Mouse (Mus musculus): ENCODE measurements around the gene Hectd4. TPM values are rescaled to one million over a fixed set of nuclear protein-coding genes. Genes with fewer than 3 reads are reported as not detected.

Hectd4 gene
- polyA plus RNA-seq (2015; fragmentation: Nextera tagmentation; extraction: Ambion mirVana): 26.5 and 27.5 TPM in 2 replicates

DNA sequence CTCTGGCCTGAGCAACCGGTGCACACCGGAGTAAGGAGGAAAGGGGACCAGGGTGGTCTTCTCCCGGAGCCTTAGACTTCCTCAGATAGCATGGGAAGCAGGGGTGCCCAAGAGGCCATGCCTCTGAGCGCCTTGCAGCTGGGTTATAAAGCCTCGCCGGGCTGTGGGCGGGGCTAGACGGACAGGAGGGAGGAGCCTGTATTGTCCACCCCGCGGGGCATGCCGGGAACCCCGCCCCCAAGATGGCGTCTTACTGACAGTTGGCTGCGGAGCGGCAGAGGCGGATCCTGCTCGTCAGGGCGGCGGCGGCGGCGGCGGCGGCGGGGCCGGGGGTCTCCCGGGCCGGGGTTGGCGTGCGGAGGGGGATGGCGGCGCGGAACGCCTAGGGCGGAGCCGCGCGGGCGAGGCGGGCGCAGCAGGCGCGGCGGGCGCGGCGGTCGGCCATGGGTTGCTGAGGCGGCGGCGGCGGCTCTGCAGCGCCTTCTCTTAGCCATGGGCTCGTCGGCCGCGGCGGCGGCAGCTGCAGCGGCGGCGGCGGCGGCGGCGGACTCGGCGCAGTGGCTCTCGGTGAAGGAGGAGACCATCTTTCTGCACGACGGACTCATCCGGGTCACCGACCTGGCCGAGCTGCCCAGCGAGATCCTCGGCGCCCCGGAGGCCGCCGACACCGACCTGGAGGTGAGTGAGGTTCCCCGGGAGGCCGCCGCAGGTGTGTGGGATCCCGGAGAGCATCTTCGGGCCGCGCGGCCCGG is at the start of gene Hectd4:
Hectd4 (plus strand) TSS at position 240 of the 752 bp plus-strand sequence.
- Histone ChIP-seq H3K36me3 (replicated peaks) (no peaks in the 10 kb centered on the region), H3K4me2 (peak within 1 kb of the TSS; percentile 85), H3K4me1 (peaks cover 29% of the 10 kb centered on the region), H3K9ac (peak within 1 kb of the TSS; percentile 99), H3K4me3 (peak within 1 kb of the TSS; percentile 98), H3K27me3 (replicated peaks) (no peaks in the 10 kb centered on the region), H3K27ac (peak within 1 kb of the TSS; percentile 93), H3K9me3 (no peaks in the 10 kb centered on the region)
- under 1% methylated on average over 61 of the region's 90 CpGs for WGBS
- ATAC-seq (replicated peaks): peak; percentile 85

DNA sequence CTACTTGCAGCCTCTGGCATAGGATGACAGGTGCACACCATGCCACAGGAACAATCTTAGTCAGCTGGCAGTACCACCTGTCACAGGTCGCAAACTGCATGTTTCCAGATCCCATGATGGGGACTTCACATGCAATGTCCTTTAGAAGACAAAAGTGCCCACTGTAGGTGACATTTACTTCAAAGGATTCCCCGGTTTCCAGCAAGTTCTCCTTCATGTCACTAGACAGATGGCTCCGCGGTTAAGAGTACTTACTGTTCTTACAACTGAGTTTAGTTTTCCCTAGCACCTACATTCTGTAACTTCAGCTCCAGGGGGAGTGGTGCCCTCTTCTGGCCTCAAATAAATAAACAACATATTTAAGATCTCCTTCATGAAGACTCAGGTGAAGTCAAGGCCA is 47.2 kb upstream of the Hectd4 start:
- no peak for ATAC-seq (replicated peaks)
- Histone ChIP-seq H3K4me2 (no peak overlapping the region), H3K9me3 (no peaks in the 10 kb centered on the region), H3K27ac (no peak overlapping the region), H3K9ac (no peak overlapping the region), H3K36me3 (replicated peaks) (0 out of 2 replicates have a peak, but pooled peaks cover 8% of the 10 kb centered on the region), H3K27me3 (replicated peaks) (no peaks in the 10 kb centered on the region), H3K4me3 (no peak overlapping the region), H3K4me1 (no peaks in the 10 kb centered on the region)
- WGBS: 83% methylated on average over 4 of the region's 4 CpGs

DNA sequence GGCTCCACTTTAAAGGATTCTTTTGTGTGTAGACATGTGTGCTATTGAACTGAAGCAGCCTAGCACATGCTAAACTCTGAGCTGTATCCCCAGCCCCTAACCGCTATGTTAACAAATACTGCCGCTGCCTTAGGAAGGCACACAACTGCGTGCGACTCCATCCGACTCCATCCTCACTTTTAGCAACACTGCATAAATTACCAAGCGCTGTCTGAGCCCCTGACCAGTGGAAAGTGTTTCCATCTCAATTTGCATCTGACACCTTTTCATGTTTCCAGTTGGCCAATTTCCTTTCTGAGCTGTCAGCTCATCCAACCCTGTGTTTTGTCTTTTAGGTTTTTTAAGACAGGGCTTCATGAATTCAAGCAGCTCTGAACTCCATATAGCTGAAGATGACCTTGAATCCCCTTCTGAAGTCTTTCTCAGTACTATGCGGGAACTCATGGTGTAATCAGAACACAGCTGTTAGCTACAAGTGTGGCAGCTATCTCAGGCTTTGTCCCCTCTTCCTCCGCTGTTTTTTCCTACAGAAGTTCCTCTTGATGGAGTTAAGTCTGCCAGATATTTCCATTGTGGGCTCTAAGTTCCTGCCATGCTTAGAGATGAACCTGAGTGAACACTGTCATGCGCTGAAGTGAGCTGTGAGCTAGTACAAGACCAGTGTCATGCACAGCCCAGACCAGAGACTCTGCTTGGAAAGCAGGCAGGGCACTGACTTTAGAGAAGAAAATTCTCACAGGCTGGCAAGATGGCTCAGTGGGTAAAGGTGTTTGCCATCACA is 40.8 kb upstream of the Hectd4 start:
- Histone ChIP-seq H3K36me3 (replicated peaks) (no peaks in the 10 kb centered on the region), H3K27me3 (replicated peaks) (no peaks in the 10 kb centered on the region), H3K9ac (no peak overlapping the region), H3K4me1 (peaks cover 15% of the 10 kb centered on the region), H3K27ac (no peak overlapping the region; the same call in 1 of the 2 replicates), H3K4me3 (no peak overlapping the region), H3K4me2 (no peak overlapping the region), H3K9me3 (no peaks in the 10 kb centered on the region)
- 60% methylated on average over 9 of the region's 9 CpGs for WGBS
- no peak for ATAC-seq (replicated peaks)

GRCm38 (mm10) chr5:121183269-121183668 is 36.8 kb upstream of the Hectd4 start:
- ATAC-seq (replicated peaks): no peak
- 75% methylated on average over 9 of the region's 9 CpGs for WGBS

DNA sequence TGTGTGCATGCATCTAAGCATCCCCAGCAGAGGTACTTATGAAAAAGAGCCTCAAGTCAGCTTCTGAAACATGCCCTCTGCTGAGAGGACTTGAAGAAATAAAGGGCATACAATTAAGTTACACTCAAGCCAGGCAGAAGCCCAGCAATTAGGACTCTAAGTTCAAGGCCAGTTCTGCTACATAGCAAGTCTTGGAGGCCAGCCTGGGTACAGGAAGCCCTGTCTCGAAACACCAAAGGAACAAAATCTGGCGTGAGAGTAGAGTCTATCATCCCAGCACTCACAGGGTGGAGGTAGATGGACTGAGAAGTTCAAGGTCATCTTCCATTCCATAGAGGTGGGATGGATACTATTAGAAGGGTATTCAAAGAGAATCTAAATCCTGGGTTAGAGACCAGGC is 35.6 kb upstream of the Hectd4 start:
- H3K4me1 ChIP-seq: peaks cover 63% of the 10 kb centered on the region
- no peaks in the 10 kb centered on the region for H3K27me3 ChIP-seq (replicated peaks)
- 72% methylated on average over 2 of the region's 2 CpGs for WGBS
- H3K4me3 ChIP-seq: no peak overlapping the region
- no peak for ATAC-seq (replicated peaks)
- H3K36me3 ChIP-seq (replicated peaks): no peaks in the 10 kb centered on the region
- H3K9ac ChIP-seq: no peak overlapping the region
- no peak overlapping the region; the same call in 1 of the 2 replicates for H3K4me2 ChIP-seq
- peak overlapping the region; percentile 46 for H3K27ac ChIP-seq
- H3K9me3 ChIP-seq: no peaks in the 10 kb centered on the region

More at GRCm38 (mm10) chr5:121183269-121183668, 36.8 kb upstream of the Hectd4 start:
- no peaks in the 10 kb centered on the region for H3K36me3 ChIP-seq (replicated peaks)
- H3K4me1 ChIP-seq: peaks cover 53% of the 10 kb centered on the region
- H3K4me2 ChIP-seq: no peak overlapping the region
- H3K9me3 ChIP-seq: no peaks in the 10 kb centered on the region
- no peak overlapping the region for H3K27ac ChIP-seq
- no peak overlapping the region for H3K4me3 ChIP-seq
- no peaks in the 10 kb centered on the region for H3K27me3 ChIP-seq (replicated peaks)
- H3K9ac ChIP-seq: no peak overlapping the region

DNA sequence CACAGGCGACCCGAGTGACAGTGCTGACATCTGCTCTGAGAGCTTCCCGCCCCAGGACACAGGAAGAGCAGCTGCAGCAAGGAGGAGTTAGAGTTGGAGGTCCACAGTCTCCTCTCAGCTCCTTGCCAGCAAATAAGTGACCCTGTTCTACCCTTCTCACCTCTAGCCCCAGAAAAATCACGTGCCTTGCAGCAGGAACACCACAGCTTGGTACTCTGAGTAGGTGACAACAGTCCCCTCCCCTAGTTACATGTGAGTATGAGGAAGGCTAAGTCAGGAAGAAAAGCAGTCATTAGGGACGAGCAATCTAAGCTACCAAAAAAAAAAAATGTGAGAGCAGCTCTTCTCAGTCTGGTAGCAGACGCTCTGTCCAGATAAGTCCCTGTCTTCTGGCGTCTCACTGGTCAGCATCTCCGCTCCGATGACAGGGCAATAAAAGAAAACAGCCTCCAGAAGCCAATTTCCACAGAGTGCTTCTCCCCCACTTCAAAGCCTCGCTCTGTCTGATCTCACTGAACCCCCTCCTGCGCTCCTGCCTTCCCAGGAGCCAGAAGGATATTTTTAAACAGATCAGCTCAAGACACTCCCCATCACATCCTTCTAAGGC is 35.0 kb upstream of the Hectd4 start:
- Histone ChIP-seq H3K27me3 (replicated peaks) (no peaks in the 10 kb centered on the region), H3K4me3 (no peak overlapping the region), H3K4me1 (peaks cover 67% of the 10 kb centered on the region), H3K27ac (peak overlapping the region; percentile 59), H3K9me3 (no peaks in the 10 kb centered on the region), H3K9ac (0 out of 2 replicates have a peak overlapping the region, but pooled peaks have one; percentile 14), H3K36me3 (replicated peaks) (no peaks in the 10 kb centered on the region), H3K4me2 (no peak overlapping the region; the same call in 1 of the 2 replicates)
- WGBS: 41% methylated on average over 11 of the region's 11 CpGs
- 0 out of 2 replicates have a peak, but pooled peaks have one; percentile 27 for ATAC-seq (replicated peaks)

GRCm38 (mm10) chr5:121187580-121188001 is 32.4 kb upstream of the Hectd4 start:
- H3K4me3 ChIP-seq: no peak overlapping the region
- no peaks in the 10 kb centered on the region for H3K27me3 ChIP-seq (replicated peaks)
- no peak overlapping the region for H3K27ac ChIP-seq
- H3K4me2 ChIP-seq: no peak overlapping the region
- no peaks in the 10 kb centered on the region for H3K36me3 ChIP-seq (replicated peaks)
- ATAC-seq (replicated peaks): no peak
- H3K4me1 ChIP-seq: peaks cover 74% of the 10 kb centered on the region
- no peaks in the 10 kb centered on the region for H3K9me3 ChIP-seq
- no peak overlapping the region for H3K9ac ChIP-seq
- 69% methylated on average over 8 of the region's 8 CpGs for WGBS

DNA sequence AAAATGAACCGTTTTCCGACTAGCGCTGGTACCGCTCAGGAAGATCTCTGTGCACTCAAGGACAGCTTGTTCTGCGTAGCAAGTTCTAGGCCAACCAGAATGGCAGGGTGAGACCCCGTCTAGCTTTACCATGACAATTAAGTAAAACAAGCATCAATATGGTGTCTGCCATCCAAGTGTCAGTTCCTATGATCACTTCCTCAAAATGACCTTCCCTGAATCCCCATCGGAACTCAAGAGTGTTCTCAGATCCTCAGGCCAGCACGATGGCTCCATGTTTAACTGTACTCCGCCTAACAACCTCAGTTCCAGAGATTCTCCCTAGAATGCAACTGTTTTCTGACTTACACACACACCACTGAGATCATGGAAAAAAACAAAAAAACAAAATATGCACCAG is 31.8 kb upstream of the Hectd4 start:
- H3K27ac ChIP-seq: no peak overlapping the region
- WGBS: 94% methylated on average over 9 of the region's 9 CpGs
- H3K4me3 ChIP-seq: no peak overlapping the region
- no peaks in the 10 kb centered on the region for H3K27me3 ChIP-seq (replicated peaks)
- H3K4me1 ChIP-seq: peaks cover 70% of the 10 kb centered on the region
- H3K36me3 ChIP-seq (replicated peaks): no peaks in the 10 kb centered on the region
- no peak overlapping the region for H3K4me2 ChIP-seq
- no peaks in the 10 kb centered on the region for H3K9me3 ChIP-seq
- no peak overlapping the region for H3K9ac ChIP-seq
- ATAC-seq (replicated peaks): no peak

GRCm38 (mm10) chr5:121189182-121189581 is 30.8 kb upstream of the Hectd4 start:
- H3K27ac ChIP-seq: no peak overlapping the region
- no peak for ATAC-seq (replicated peaks)
- no peak overlapping the region for H3K9ac ChIP-seq
- peaks cover 63% of the 10 kb centered on the region for H3K4me1 ChIP-seq
- no peak overlapping the region for H3K4me3 ChIP-seq
- H3K4me2 ChIP-seq: peak overlapping the region; percentile 12
- 71% methylated on average over 9 of the region's 9 CpGs for WGBS
- H3K27me3 ChIP-seq (replicated peaks): no peaks in the 10 kb centered on the region
- H3K9me3 ChIP-seq: no peaks in the 10 kb centered on the region
- no peaks in the 10 kb centered on the region for H3K36me3 ChIP-seq (replicated peaks)

DNA sequence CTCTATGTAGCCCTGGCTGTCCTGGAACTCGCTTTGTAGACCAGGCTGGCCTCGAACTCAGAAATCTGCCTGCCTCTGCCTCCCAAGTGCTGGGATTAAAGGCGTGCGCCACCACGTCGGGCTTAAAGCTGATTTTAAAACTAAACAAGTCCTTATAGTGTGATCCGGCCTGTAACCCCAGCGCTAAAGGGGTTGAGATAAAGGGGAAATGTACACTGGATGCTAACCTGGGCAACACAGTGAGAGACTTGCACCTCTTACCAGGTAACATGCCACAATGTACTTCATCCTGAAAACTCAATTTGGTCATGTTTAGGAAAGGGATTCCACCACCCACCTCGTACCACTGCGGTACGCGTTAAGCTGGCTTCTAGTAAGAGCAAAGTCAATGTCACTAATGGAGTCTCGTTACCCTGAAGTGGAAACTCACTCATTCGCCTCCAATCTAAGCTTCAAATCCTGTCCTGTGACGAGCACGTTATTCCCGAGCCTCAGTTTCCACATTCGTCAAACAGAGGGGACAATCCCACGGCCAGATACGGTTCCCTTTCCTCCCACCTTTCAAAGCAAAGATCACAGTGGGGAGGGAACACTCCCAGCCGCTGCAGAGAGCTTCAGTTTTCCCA is 29.7 kb upstream of the Hectd4 start:
- Histone ChIP-seq H3K27ac (peak overlapping the region; percentile 82), H3K9ac (peak overlapping the region; percentile 88), H3K9me3 (no peaks in the 10 kb centered on the region), H3K27me3 (replicated peaks) (no peaks in the 10 kb centered on the region), H3K4me2 (peak overlapping the region; percentile 69), H3K36me3 (replicated peaks) (no peaks in the 10 kb centered on the region), H3K4me1 (peaks cover 52% of the 10 kb centered on the region), H3K4me3 (peak overlapping the region; percentile 58)
- 32% methylated on average over 21 of the region's 21 CpGs for WGBS
- 0 out of 2 replicates have a peak, but pooled peaks have one; percentile 12 for ATAC-seq (replicated peaks)

DNA sequence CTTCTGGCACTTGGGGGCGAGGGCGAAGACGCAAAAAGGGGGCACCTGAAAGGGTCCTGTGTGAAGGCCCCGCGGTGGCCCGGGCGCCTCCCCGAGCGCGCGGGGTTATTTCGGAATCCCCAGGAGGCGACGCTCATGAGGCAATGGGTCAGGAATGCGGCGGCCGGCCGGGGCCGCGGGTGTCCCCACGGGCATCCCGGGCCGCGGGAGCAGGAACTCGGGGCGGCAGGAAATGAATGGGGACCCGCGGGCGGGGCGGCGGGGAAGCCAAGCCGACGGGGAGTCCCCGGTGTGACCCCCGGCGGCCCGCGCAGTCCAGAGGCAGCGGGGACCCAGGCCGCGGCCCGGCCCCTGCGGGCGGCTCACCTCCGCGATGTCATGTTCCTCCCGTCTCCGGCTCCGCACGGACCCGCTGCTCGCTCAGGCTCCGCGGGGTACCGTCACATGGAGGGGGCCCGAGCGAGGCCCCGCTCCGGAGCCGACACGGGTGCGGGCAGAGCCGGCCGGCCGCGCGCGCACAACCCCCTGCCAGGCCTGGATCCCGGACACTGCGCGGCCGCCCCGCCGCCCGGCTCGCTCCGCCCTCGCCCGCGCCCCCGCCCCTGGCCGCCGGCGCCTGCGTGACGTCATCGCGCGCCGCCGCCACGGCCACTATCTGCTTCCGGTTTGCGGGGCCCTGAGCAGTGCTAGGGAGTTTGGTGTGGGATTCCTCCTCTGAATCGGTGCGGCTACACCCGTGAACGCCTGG is 29.0 kb upstream of the Hectd4 start, which contains the start of gene Ptpn11:
Ptpn11 (minus strand) TSS at position 562 of the 748 bp plus-strand sequence.
- H3K9me3 ChIP-seq: no peaks in the 10 kb centered on the region
- peaks cover 45% of the 10 kb centered on the region for H3K4me1 ChIP-seq
- peak within 1 kb of the TSS; percentile 58 for H3K4me3 ChIP-seq
- WGBS: 1% methylated on average over 76 of the region's 98 CpGs
- H3K4me2 ChIP-seq: peak within 1 kb of the TSS; percentile 69
- H3K36me3 ChIP-seq (replicated peaks): no peaks in the 10 kb centered on the region
- no peaks in the 10 kb centered on the region for H3K27me3 ChIP-seq (replicated peaks)
- H3K9ac ChIP-seq: peak within 1 kb of the TSS; percentile 88
- H3K27ac ChIP-seq: peak within 1 kb of the TSS; percentile 82
- ATAC-seq (replicated peaks): peak; percentile 95

Measured in midbrain, embryonic 15.5 days (tissue).